Mouse (Mus musculus) CH12.LX (cell line): ENCODE measurements around the gene Tnfrsf1a.

ENCODE experiments used
- BHLHE40 ChIP-seq: IDR thresholded peaks from 2 replicates; pipeline ENCODE4 v1.6.1; 2011; ENCODE audit warnings: mild to moderate bottlenecking, low read depth, low read length, improper control_type of control experiment
- E2F4 ChIP-seq: IDR thresholded peaks from 2 replicates; pipeline ENCODE4 v1.6.1; 2011; ENCODE audit warnings: low read depth, low read length, improper control_type of control experiment; ENCODE audit not compliant: insufficient replicate concordance
- EP300 ChIP-seq: IDR thresholded peaks from 2 replicates; pipeline ENCODE4 v1.6.1; 2011; ENCODE audit warnings: low read length, improper control_type of control experiment
- POLR2A ChIP-seq: IDR thresholded peaks from 2 replicates; pipeline ENCODE4 v1.6.1; 2011; ENCODE audit warnings: low read depth, mild to moderate bottlenecking, improper control_type of control experiment, low read length
- USF1 ChIP-seq: IDR thresholded peaks from 2 replicates; pipeline ENCODE4 v1.6.1; 2014; ENCODE audit warnings: low read depth, mild to moderate bottlenecking, inconsistent platforms, low read length, improper control_type of control experiment
- ZC3H11A ChIP-seq: IDR thresholded peaks from 2 replicates; pipeline ENCODE4 v1.6.1; 2012; ENCODE audit warnings: low read depth, mild to moderate bottlenecking, inconsistent platforms, low read length, improper control_type of control experiment
- ZNF384 ChIP-seq: IDR thresholded peaks from 2 replicates; pipeline ENCODE4 v1.6.1; 2012; ENCODE audit warnings: low read depth, low read length, improper control_type of control experiment, inconsistent platforms

- TF ChIP-seq E2F4 (no peak), USF1 (no peak), POLR2A (no peak), ZNF384 (no peak), ZC3H11A (no peak), BHLHE40 (no peak), EP300 (no peak)
These were observed 32.9 kb downstream of the Tnfrsf1a start for GRCm38 (mm10) chr6:125382024-125382423.
